Mouse (Mus musculus) urinary bladder, adult 2 months (tissue): ENCODE data around the gene Unc93b1. TPM values are rescaled to one million over a fixed set of nuclear protein-coding genes. Genes with fewer than 3 reads are reported as not detected.
A peak's percentile ranks its signal among the peaks of the same experiment; 100 is the strongest.

ENCODE experiments used
- DNase-seq: peaks from one replicate; pipeline ENCODE4 v3.0.0; 2022; ENCODE audit warnings: low spot score
- polyA plus RNA-seq: library from polyadenylated mRNA; depleted of rRNA; stranded (reverse); fragments of >200 nt; gene quantifications from 2 replicates; pipeline ENCODE4 v1.2.3, GENCODE M21; 2012; rRNA removed

The Unc93b1 gene
- polyA plus RNA-seq, 1 experiment, result 99.6 TPM

DNA sequence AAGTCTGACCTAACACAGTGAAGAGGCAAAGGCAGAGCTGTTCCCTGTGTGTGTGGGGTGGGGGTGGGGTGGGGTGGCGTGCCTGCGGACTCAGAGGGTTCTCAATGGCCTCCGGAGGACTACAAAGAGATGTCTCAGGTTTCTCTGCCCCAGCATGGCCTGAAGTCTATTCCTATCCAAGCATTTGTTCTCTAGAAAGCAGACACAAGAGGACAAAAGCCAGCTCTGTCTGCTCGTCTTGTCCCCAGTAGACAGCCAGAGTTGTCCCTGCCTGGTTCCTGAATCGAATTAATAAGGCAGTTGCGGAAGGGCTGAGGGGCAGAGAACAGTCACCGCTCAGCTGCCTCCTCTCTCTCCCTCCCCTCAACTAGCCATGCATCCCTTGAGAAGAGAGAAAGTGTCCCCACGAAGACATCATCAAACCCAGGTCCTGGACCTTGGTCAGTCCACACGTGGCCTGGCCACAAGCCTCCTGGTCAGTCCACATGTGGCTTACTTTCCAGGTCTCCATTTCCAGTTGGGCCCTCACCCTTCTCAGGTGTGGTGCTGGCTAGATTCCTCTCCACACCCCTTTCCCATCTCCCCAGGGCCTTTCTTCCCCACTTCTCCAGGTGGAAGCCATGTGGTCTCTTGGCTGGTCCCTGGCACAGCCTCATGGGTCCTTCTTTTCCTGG lies 48.7 kb downstream of the Unc93b1 start:
- DNase-seq, result no peak

DNA sequence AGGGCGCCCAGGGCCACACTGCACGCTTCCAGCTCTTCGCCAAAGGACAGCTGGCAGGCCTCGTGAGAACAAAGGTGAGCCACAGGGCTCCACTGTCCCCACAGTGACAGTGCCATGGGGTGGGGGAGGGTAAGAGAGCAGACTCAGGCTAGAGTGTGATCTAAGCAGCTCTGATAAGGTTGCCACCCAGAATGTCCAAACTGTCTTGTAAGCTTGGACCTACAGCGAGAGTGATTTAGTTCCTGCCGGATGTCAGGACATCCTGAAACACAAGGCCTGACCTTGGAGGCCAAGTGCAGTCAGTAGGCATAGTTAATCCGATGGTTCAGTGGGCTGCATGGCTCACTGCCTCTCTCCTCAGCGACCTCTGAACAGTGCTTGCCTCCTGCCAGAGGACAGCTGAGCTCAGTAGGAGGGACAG lies 50.3 kb downstream of the Unc93b1 start:
- no peak for DNase-seq

DNA sequence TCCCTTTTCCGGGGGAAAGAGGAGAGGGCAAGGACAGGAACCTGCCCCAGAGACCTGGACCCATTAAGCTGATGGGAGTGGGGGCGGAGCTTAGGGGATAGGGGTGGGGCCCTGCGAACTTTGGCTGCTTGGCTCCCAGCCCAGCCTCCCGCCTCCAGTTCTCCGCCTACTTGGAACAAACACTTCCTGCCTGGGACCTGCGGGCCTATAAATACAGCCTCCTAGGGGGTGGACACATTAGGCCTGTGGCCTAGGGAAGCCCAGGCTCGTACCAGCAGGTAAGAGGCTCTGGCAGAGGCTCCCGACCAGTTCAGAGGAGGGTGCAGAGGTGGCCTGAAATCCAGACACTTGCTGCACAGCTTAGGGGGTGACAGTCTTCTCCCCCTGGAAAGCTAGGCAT lies 51.3 kb downstream of the Unc93b1 start, which contains the start of gene Acy3:
Gene Acy3 (plus strand): TSS at position 237 of the 400 bp plus-strand sequence.
- peak; percentile 48 for DNase-seq

DNA sequence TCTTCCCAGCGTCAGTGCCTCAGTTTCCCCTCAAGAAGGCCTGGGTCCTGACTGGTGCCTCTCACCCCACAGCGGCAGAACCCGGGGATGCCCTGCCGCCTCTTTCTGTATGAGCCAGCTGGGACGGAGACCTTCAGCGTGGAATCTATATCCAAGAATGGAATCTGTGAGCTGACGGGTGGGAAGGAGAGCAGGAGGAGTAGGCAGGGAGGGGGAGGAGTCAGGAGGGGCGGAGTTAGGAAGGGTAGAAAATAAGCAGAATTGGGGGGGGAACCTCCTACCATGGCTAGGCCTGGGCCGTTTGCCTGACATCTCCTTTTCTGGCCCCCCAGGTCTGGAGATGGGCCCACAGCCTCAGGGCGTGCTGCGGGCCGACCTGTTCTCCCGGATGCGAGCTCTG lies 53.1 kb downstream of the Unc93b1 start:
- DNase-seq, result no peak

DNA sequence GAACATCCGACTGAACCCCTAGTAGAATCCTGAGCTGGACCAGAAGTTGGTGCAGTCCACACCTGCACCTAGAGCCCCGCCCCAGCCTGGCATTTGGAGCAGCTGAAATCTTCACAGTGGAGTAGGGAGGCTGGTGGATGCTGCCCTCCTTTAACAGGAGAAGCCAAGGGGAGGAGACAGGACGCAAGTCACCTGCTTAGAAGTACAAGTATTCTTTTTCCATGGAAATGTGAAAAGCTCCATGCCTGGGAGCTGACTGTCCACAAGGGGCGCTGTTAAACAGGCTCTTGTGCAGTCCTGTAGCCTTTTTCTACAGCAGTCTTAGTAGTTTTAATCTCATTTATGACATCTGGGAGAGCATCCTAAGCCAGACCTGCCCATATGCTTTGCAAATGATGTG lies 53.8 kb downstream of the Unc93b1 start:
- no peak for DNase-seq

DNA sequence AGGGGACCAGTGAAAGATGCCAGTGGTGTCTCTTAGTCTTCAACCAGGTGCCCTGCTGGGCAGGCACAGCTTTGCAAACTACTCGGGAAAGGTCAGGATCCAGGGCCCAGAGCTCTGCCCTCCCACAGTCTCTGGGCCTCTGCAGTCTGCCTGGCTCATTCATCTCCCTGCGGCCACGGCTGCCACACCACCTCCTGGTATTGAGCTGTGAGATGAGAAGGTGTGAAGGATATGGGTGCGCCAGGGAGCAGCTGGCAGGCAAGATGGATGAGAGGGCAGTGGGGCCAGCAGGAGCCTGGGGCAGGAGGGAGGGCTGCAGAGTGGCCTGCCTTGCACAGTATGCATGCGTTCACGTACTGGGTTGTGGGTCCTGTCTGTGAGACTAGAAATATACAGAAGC lies 55.8 kb downstream of the Unc93b1 start:
- no peak for DNase-seq

GRCm38 (mm10) chr19:3991562-3991961 lies 56.6 kb downstream of the Unc93b1 start:
- no peak for DNase-seq

GRCm38 (mm10) chr19:3991966-3992365 lies 57.0 kb downstream of the Unc93b1 start:
- DNase-seq, result no peak

- DNase-seq, result no peak
Observed at GRCm38 (mm10) chr19:3992416-3992815, 57.4 kb downstream of the Unc93b1 start, which contains the start of gene Tbx10. Gene Tbx10, plus strand, starts transcription at chr19:3992752.

DNA sequence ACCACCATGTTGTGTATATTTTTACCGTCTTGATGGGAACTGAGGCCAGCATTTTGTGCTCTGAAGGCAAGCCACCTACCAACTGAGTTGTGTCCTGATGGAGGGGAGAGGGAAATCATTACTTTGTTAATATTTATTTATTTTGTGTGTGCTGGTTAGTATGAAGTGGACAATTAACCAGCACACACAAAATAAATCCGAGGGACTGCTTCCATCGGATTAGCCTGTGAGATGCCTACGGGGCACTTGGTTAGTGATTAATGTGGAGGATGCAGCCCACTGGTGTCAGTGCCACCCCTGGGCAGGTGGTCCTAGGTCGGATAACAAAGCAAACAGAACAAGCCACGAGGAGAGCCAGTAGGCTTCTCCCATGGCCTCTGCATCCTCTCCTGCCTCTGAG lies 59.9 kb downstream of the Unc93b1 start:
- no peak for DNase-seq

GRCm38 (mm10) chr19:3995505-3995904 lies 60.5 kb downstream of the Unc93b1 start:
- no peak for DNase-seq

GRCm38 (mm10) chr19:3996106-3996505 lies 61.1 kb downstream of the Unc93b1 start:
- DNase-seq, result no peak

DNA sequence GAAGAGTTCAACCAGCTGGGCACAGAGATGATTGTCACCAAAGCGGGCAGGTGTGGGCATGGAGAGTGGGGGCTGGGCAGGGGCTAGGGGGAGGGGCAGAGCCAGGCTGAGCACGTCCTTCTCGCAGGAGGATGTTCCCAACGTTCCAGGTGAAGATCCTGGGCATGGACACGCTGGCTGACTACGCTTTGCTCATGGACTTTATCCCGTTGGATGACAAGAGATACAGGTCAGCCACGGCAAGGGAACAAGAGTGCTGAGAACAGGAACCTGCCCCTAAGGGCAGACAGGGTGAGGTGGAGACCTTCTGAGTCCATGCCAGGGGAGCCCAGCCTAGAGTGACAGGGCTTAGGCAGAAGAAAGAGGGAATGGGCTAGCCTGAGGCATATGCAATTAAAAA lies 61.8 kb downstream of the Unc93b1 start:
- no peak for DNase-seq

- DNase-seq, result no peak
Observed at GRCm38 (mm10) chr19:3997231-3997630, 62.2 kb downstream of the Unc93b1 start.

- DNase-seq, result no peak
Observed at GRCm38 (mm10) chr19:3998335-3998734, 63.3 kb downstream of the Unc93b1 start.

Other genes starting within 250 kb of the Unc93b1 start
- gene Lrp5, start 248.6 kb upstream of the Unc93b1 start, polyA plus RNA-seq, result 7.3 and 18.1 TPM in 2 replicates
- gene 1810055G02Rik, start 226.9 kb upstream of the Unc93b1 start, polyA plus RNA-seq, result 41.8 and 42.9 TPM in 2 replicates
- 25.6 and 28.7 TPM in 2 replicates for gene Kmt5b, start 167.8 kb upstream of the Unc93b1 start, polyA plus RNA-seq
- 49.2 and 63.0 TPM in 2 replicates for gene Chka, start 83.4 kb upstream of the Unc93b1 start, polyA plus RNA-seq
- gene Tcirg1, start 28.1 kb upstream of the Unc93b1 start, polyA plus RNA-seq, result 88.3 and 112 TPM in 2 replicates
- gene Ndufs8, start 22.4 kb upstream of the Unc93b1 start, polyA plus RNA-seq, result 223 and 242 TPM in 2 replicates
- 6.8 TPM in 2 replicates for gene Aldh3b1, start 5.4 kb upstream of the Unc93b1 start, polyA plus RNA-seq
- gene Aldh3b3, start 23.5 kb downstream of the Unc93b1 start, polyA plus RNA-seq, result 0.73 and 0.78 TPM in 2 replicates
- 108 and 135 TPM in 2 replicates for gene Aldh3b2, start 37.1 kb downstream of the Unc93b1 start, polyA plus RNA-seq
- gene Acy3, start 51.4 kb downstream of the Unc93b1 start, polyA plus RNA-seq, result 13.0 and 15.0 TPM in 2 replicates
- 0.03 TPM in 1 of 2 replicates, not detected in the other for gene Tbx10, start 57.6 kb downstream of the Unc93b1 start, polyA plus RNA-seq
- 5.1 and 7.5 TPM in 2 replicates for gene Nudt8, start 65.4 kb downstream of the Unc93b1 start, polyA plus RNA-seq
- gene Gm49405, start 65.4 kb downstream of the Unc93b1 start, polyA plus RNA-seq, result 3.2 and 3.6 TPM in 2 replicates
- gene Doc2g, start 68.1 kb downstream of the Unc93b1 start, polyA plus RNA-seq, result 9.9 and 11.1 TPM in 2 replicates
- 157 and 167 TPM in 2 replicates for gene Ndufv1, start 77.6 kb downstream of the Unc93b1 start, polyA plus RNA-seq
- gene Gstp1, start 102.8 kb downstream of the Unc93b1 start, polyA plus RNA-seq, result 582 and 591 TPM in 2 replicates
- gene Gstp2, start 110.8 kb downstream of the Unc93b1 start, polyA plus RNA-seq, result 69.1 and 69.5 TPM in 2 replicates
- 5.5 and 7.1 TPM in 2 replicates for gene Gstp3, start 124.4 kb downstream of the Unc93b1 start, polyA plus RNA-seq
- not detected in 2 replicates for gene Cabp2, start 146.4 kb downstream of the Unc93b1 start, polyA plus RNA-seq
- 74.4 and 89.6 TPM in 2 replicates for gene Cdk2ap2, start 162.0 kb downstream of the Unc93b1 start, polyA plus RNA-seq
- gene Pitpnm1, start 164.8 kb downstream of the Unc93b1 start, polyA plus RNA-seq, result 44.1 and 45.2 TPM in 2 replicates
- 154 and 160 TPM in 2 replicates for gene Aip, start 190.7 kb downstream of the Unc93b1 start, polyA plus RNA-seq
- 0.04 and 0.10 TPM in 2 replicates for gene Gpr152, start 204.6 kb downstream of the Unc93b1 start, polyA plus RNA-seq
- gene Cabp4, start 208.8 kb downstream of the Unc93b1 start, polyA plus RNA-seq, result 0.30 and 0.31 TPM in 2 replicates
- gene Coro1b, start 213.4 kb downstream of the Unc93b1 start, polyA plus RNA-seq, result 243 and 277 TPM in 2 replicates
- 4.2 and 4.4 TPM in 2 replicates for gene Ptprcap, start 218.4 kb downstream of the Unc93b1 start, polyA plus RNA-seq
- gene Rps6kb2, start 228.2 kb downstream of the Unc93b1 start, polyA plus RNA-seq, result 42.6 and 51.9 TPM in 2 replicates
- gene Carns1, start 240.3 kb downstream of the Unc93b1 start, polyA plus RNA-seq, result 18.7 and 21.7 TPM in 2 replicates